In genomic region chr5:72446104-72446503, GRCm38 (mm10) we compare ENCODE assay signal across 24 mouse cellular contexts. TPM values are rescaled to one million over a fixed set of nuclear protein-coding genes. Genes with fewer than 3 reads are reported as not detected.
A peak's percentile ranks its signal among the peaks of the same experiment; 100 is the strongest.
DNase-seq lines count a peak whose midpoint lies in the region.
"Had no signal": no experiment of that assay in that cellular context is flagged by ENCODE, and none has a peak within 500 bp of the region (broad histone marks: within the 10 kb centered on the region; RNA-seq: fewer than 3 reads in every experiment).

No protein-coding gene starts in this region.

- peak; percentile 95 for DNase-seq in heart, adult 11 months
- DNase-seq in heart, postnatal 25 days (ENCODE audit: low spot score), result no peak
- peak; percentile 67 for DNase-seq in heart, adult 8-10 months (ENCODE audit: low spot score)
- no peak for DNase-seq in heart, embryonic 10.5 days (ENCODE audit: low spot score)
- peak; percentile 48 to 72 for DNase-seq in heart, postnatal 10 days
- no peak for DNase-seq in layer of hippocampus, postnatal 14 days (ENCODE audit: low spot score in 2 of 2)
- DNase-seq: adrenal gland, adult 8-10 months; adrenal gland, postnatal 25 days; cerebellum, adult 11-12 months; cerebellum, adult 8-10 months; cerebellum, postnatal 10 days; cerebellum, postnatal 36 days; embryo, embryonic 11 days; gastrocnemius, postnatal 36 days; kidney, adult 18-20 months had no signal

- intact Hi-C loops in heart, postnatal 25 days (cut with DNase I), result loop anchor here (5.0 kb wide), 1 partner anchor 39 kb away; no protein-coding TSS in a partner anchor
- intact Hi-C loops in heart, postnatal 10 days (cut with DNase I), result loop anchor here (2.0 kb wide), 2 partner anchors 35 to 53 kb away; no protein-coding TSS in a partner anchor

- H3K27ac ChIP-seq in heart, embryonic 10.5 days, result no peak overlapping the region
- H3K27ac ChIP-seq: embryonic facial prominence, embryonic 10.5 days; embryonic facial prominence, embryonic 13.5 days; forebrain, embryonic 12.5 days; forebrain, embryonic 15.5 days; heart, embryonic 15.5 days; hindbrain, embryonic 14.5 days; hindbrain, postnatal 0 days had no signal

- no peaks in the 10 kb centered on the region for H3K36me3 ChIP-seq in heart, embryonic 10.5 days
- H3K36me3 ChIP-seq: embryonic facial prominence, embryonic 10.5 days; embryonic facial prominence, embryonic 13.5 days; forebrain, embryonic 12.5 days; forebrain, embryonic 15.5 days; heart, embryonic 15.5 days had no signal

- H3K4me3 ChIP-seq in heart, embryonic 10.5 days, result no peak overlapping the region
- H3K4me3 ChIP-seq: embryonic facial prominence, embryonic 10.5 days; embryonic facial prominence, embryonic 13.5 days; erythroblast, embryonic 14.5 days; forebrain, embryonic 12.5 days; forebrain, embryonic 15.5 days; heart, embryonic 15.5 days had no signal

- 0 out of 2 replicates have a peak, but pooled peaks cover 8% of the 10 kb centered on the region for H3K4me1 ChIP-seq in heart, embryonic 10.5 days
- H3K4me1 ChIP-seq: forebrain, embryonic 12.5 days; forebrain, embryonic 15.5 days had no signal

- no peaks in the 10 kb centered on the region for H3K9me3 ChIP-seq in heart, embryonic 10.5 days
- H3K9me3 ChIP-seq: embryonic facial prominence, embryonic 10.5 days; embryonic facial prominence, embryonic 13.5 days; forebrain, embryonic 12.5 days; forebrain, embryonic 15.5 days; heart, embryonic 15.5 days had no signal

- 77% methylated on average over 11 of the region's 11 CpGs for WGBS in heart, embryonic 10.5 days

- H3K27me3 ChIP-seq in heart, embryonic 10.5 days (ENCODE audit: insufficient read depth, poor library complexity, severe bottlenecking), result no peaks in the 10 kb centered on the region
- H3K27me3 ChIP-seq: embryonic facial prominence, embryonic 13.5 days; forebrain, embryonic 12.5 days; forebrain, embryonic 15.5 days; heart, embryonic 15.5 days had no signal

RNA-seq across cellular contexts. Expression of gene Corin, which starts 58.2 kb away (rescaled TPM):
- 100 to 1,000 TPM; 116 to 139 TPM for total RNA-seq in heart, postnatal 25 days (2021)
- total RNA-seq in heart, adult 8-10 months (2022), result 100 to 1,000 TPM; 126 to 177 (median 144) TPM
- polyA plus RNA-seq in heart, embryonic 10.5 days (2016; fragmentation: Nextera tagmentation; extraction: Ambion mirVana), result 13.7 and 19.8 TPM in 2 replicates
- 10 to 100 TPM; 69.0 to 98.5 TPM for total RNA-seq in heart, postnatal 10 days (2021)
- under 1 TPM in 1 of 2 experiments, not detected in 1; 0.28 TPM for total RNA-seq in layer of hippocampus, postnatal 14 days (2021)
- total RNA-seq: adrenal gland, postnatal 25 days; granulocyte monocyte progenitor cell, adult 5-6 weeks had no signal
- polyA plus RNA-seq: erythroblast, embryonic 14.5 days had no signal

Comparison
In these comparisons a context has a peak if more than half of its experiments do, and no peak if none do; other contexts are left out.
1. DNase-seq: peak in heart, adult 11 months (single experiment), heart, adult 8-10 months (single experiment) and heart, postnatal 10 days (2 of 2); none in heart, postnatal 25 days (single experiment), heart, embryonic 10.5 days (single experiment) and layer of hippocampus, postnatal 14 days (0 of 2).
2. RNA of gene Corin, which starts 58.2 kb away (total RNA-seq): 126 to 177 TPM in heart, adult 8-10 months, 116 to 139 TPM in heart, postnatal 25 days and 69.0 to 98.5 TPM in heart, postnatal 10 days; 0.28 TPM in layer of hippocampus, postnatal 14 days; every median in the first group is over 10 times any median in the second.